In the genomic region with DNA sequence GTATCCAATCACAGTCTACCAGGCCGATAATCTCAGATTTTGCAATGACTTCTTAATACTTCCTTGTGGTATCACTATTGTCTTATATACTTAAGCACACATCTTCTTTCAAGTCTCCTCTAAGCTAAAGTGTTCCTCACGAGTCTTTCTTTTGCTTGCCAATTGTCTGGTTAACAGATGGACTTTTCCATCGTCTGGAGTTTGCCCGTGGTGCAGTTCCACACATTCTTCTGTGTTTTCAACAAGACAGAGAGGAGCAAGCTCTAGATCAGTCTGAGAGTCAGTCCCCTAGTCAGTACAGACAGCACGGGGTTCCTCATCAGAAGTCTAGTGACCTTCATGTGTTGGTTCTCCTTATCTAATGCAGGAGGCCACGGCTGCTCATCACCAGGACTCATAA, we compare ENCODE assay signal across 22 mouse cellular contexts. TPM values are rescaled to one million over a fixed set of nuclear protein-coding genes. Genes with fewer than 3 reads are reported as not detected.
DNase-seq lines count a peak whose midpoint lies in the region; ATAC-seq and TF ChIP-seq lines count a peak whose summit lies in the region.
"Had no signal": no experiment of that assay in that cellular context is flagged by ENCODE, and none has a peak within 500 bp of the region (broad histone marks: within the 10 kb centered on the region; RNA-seq: fewer than 3 reads in every experiment).

No protein-coding gene starts in this region.

- 57% methylated on average over 6 of the region's 6 CpGs for WGBS in limb, embryonic 15.5 days
- WGBS in limb, embryonic 10.5 days: 84% methylated on average over 6 of the region's 6 CpGs

- peak overlapping the region; percentile 68; the same call in 1 of the 2 replicates for H3K27ac ChIP-seq in gastrocnemius, adult 2 months
- H3K27ac ChIP-seq in limb, embryonic 15.5 days: peak overlapping the region; percentile 85
- no peak overlapping the region for H3K27ac ChIP-seq in limb, embryonic 10.5 days
- H3K27ac ChIP-seq: heart, adult 2 months; heart, embryonic 15.5 days; hindbrain, embryonic 13.5 days; hindbrain, postnatal 0 days had no signal

- no peak for TF ChIP-seq CTCF in gastrocnemius, adult 2 months (IDR thresholded peaks at IDR 0.05)

- peaks cover 23% of the 10 kb centered on the region for H3K4me1 ChIP-seq in limb, embryonic 15.5 days
- H3K4me1 ChIP-seq in limb, embryonic 10.5 days: peaks cover 8% of the 10 kb centered on the region
- H3K4me1 ChIP-seq: heart, embryonic 15.5 days had no signal

- no peaks in the 10 kb centered on the region for H3K36me3 ChIP-seq in limb, embryonic 15.5 days
- H3K36me3 ChIP-seq in limb, embryonic 10.5 days: no peaks in the 10 kb centered on the region
- H3K36me3 ChIP-seq: G1E; heart, embryonic 15.5 days; hindbrain, embryonic 13.5 days had no signal

- ATAC-seq in limb, embryonic 15.5 days (ENCODE audit: insufficient number of reproducible peaks, low FRiP score, low TSS enrichment, low read depth): no peak
- ATAC-seq: forebrain, embryonic 16.5 days; hindbrain, postnatal 0 days had no signal

- no peaks in the 10 kb centered on the region for H3K27me3 ChIP-seq in limb, embryonic 15.5 days
- no peaks in the 10 kb centered on the region for H3K27me3 ChIP-seq in limb, embryonic 10.5 days (ENCODE audit: low read depth, poor library complexity, severe bottlenecking)
- H3K27me3 ChIP-seq: heart, embryonic 15.5 days; hindbrain, embryonic 13.5 days had no signal

- no peak overlapping the region for H3K4me2 ChIP-seq in limb, embryonic 15.5 days
- H3K4me2 ChIP-seq: heart, embryonic 11.5 days; heart, embryonic 15.5 days; hindbrain, embryonic 13.5 days had no signal

- H3K9ac ChIP-seq in limb, embryonic 15.5 days: no peak overlapping the region
- H3K9ac ChIP-seq: heart, embryonic 15.5 days; hindbrain, embryonic 13.5 days had no signal

- intact Hi-C loops in gastrocnemius, adult 2 months (cut with DNase I): loop anchor here (5.0 kb wide), 1 partner anchor 46 kb away; no protein-coding TSS in a partner anchor

- no peaks in the 10 kb centered on the region for H3K9me3 ChIP-seq in limb, embryonic 15.5 days
- H3K9me3 ChIP-seq in limb, embryonic 10.5 days (replicated peaks): no peaks in the 10 kb centered on the region
- H3K9me3 ChIP-seq: G1E; heart, embryonic 15.5 days; hindbrain, embryonic 13.5 days had no signal

- no peak overlapping the region for H3K4me3 ChIP-seq in gastrocnemius, adult 2 months
- no peak overlapping the region for H3K4me3 ChIP-seq in limb, embryonic 15.5 days
- no peak overlapping the region for H3K4me3 ChIP-seq in limb, embryonic 10.5 days
- H3K4me3 ChIP-seq: heart, adult 2 months; heart, embryonic 15.5 days; hindbrain, embryonic 13.5 days had no signal

- DNase-seq in adrenal gland, adult (ENCODE audit: inconsistent age in 2 of 2, low spot score in 1 of 2): peak; percentile 14 to 60
- no peak for DNase-seq in adrenal gland, adult 18-20 months (ENCODE audit: low spot score in 2 of 2)
- DNase-seq in gastrocnemius, adult 2 months: no peak
- no peak for DNase-seq in gastrocnemius, adult 18-20 months (ENCODE audit: low spot score)
- DNase-seq in limb, embryonic 10.5 days (ENCODE audit: low spot score): no peak
- DNase-seq in telencephalon, adult 2 months (ENCODE audit: low read depth, low spot score): peak; percentile 32
- no peak for DNase-seq in cerebellum, adult 11-12 months
- DNase-seq: adrenal gland, adult 2 months; adrenal gland, postnatal 25 days; B cell, adult 2 months; cerebellum, adult 8-10 months; cerebellum, postnatal 14 days; gastrocnemius, postnatal 14 days; heart, adult 2 months; heart, postnatal 14 days had no signal

RNA-seq across cellular contexts. Expression of a gene that starts 10.5 kb away (rescaled TPM):
- 100 to 1,000 TPM; 124 to 180 TPM for total RNA-seq in adrenal gland, adult 18-20 months (2021)
- 10 to 100 TPM in 1 of 2 experiments, 1 to 10 TPM in 1; 7.9 to 10.2 TPM for total RNA-seq in gastrocnemius, adult 2 months (2021)
- total RNA-seq in gastrocnemius, adult 18-20 months (2021): 10 to 100 TPM in 1 of 2 experiments, 1 to 10 TPM in 1; 9.1 to 12.0 TPM
- 24.2 and 25.2 TPM in 2 replicates for polyA plus RNA-seq in limb, embryonic 15.5 days (2015; fragmentation: Nextera tagmentation; extraction: Ambion mirVana)
- polyA plus RNA-seq in limb, embryonic 10.5 days (2016; fragmentation: Nextera tagmentation; extraction: Ambion mirVana): 0.90 and 1.3 TPM in 2 replicates
- polyA plus RNA-seq: G1E had no signal

Comparison
In these comparisons a context has a peak if more than half of its experiments do, and no peak if none do; other contexts are left out.
1. DNase-seq: peak in adrenal gland, adult (2 of 2) and telencephalon, adult 2 months (single experiment); none in adrenal gland, adult 18-20 months (0 of 2), gastrocnemius, adult 2 months (single experiment), gastrocnemius, adult 18-20 months (single experiment), limb, embryonic 10.5 days (single experiment) and cerebellum, adult 11-12 months (single experiment).
2. RNA of a gene that starts 10.5 kb away (total RNA-seq): 124 to 180 TPM in adrenal gland, adult 18-20 months; 9.1 to 12.0 TPM in gastrocnemius, adult 18-20 months and 7.9 to 10.2 TPM in gastrocnemius, adult 2 months; every median in the first group is over 4 times any median in the second.